Mouse (Mus musculus): ENCODE results near the gene Mllt10.
A peak's percentile ranks its signal among the peaks of the same experiment; 100 is the strongest.

Mllt10 gene

DNA sequence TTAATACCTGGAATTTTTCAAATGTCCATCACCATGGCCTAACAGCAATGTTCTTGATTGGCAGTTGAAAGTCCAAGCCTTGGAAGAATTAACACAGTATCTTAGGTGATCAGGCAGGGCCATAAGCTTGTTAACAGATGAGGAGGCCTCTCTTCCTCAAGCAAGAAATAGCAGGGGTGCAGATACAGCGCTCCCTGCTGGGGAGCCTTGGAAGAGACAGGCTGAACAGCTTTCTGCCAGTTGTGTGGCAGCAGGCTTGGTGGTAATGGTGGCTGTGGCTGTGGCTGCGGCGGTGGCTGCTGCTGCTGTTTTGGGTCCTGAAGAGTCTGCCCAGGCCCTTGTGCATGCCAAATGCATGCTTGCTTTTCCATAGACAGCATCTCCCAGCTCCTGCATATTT is 150.1 kb downstream of the Mllt10 start:
- DNase-seq, result peak in 1 of 2 experiments; percentile 49

DNA sequence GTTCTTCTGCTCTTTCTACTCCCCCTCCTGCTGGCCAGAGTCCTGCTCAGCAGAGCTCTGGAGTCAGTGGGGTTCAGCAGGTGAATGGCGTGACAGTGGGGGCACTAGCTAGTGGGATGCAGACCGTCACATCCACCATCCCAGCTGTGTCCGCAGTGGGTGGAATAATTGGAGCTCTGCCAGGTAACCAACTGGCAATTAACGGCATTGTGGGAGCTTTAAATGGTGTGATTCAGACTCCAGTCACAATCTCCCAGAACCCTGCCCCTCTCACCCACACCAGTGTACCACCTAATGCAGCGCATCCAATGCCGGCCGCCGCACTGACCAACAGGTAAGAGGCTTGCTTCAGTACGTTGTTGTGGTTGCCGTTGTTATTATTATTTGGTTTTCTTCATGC is 151.8 kb downstream of the Mllt10 start:
- DNase-seq, result no peak

DNA sequence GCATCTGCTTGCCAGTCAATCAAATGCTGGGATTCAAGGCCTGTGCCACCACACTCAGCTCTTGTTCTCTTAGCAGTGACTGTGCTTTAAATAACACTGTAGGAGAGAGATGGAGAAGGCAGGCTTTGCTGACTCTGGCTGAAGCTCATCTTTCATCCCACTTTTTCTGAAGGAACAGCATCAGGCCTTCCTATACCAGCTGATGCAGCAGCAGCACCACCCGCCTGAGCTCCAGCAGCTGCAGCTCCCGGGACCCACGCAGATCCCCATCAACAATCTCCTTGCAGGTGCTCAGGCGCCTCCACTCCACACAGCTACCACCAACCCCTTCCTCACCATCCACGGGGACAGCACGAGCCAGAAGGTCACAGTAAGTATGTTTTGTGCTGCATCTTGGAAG is 153.5 kb downstream of the Mllt10 start:
- DNase-seq, result no peak

DNA sequence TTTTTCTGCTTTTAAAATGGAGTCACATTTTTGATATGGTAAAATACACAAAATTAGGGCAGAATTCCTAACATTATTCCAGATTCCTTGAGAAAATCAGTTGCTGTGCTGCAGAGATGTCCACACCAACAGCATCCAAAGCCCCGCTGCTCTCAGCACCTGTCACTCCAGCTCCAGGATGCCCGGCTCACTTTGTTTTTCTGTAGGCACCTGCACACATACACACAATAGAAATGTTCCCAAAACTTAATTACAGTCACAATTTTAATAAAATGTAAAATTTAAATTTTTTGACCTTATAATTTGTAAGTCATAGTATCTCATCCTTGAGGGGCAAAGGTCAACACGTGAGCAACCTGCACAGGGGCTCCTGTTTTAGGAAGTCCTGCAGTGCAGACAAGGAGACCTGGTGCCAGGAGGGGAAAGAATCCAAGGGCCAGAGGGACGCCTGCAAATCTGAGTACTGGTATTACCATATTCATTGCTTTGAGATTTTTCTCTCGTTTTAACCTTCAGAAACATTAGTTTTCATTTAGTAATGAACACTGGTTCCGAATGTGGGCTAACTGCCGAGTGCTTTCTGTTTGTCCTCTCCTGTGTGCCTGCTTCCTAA is 154.3 kb downstream of the Mllt10 start:
- peak; percentile 42 to 70 for DNase-seq

DNA sequence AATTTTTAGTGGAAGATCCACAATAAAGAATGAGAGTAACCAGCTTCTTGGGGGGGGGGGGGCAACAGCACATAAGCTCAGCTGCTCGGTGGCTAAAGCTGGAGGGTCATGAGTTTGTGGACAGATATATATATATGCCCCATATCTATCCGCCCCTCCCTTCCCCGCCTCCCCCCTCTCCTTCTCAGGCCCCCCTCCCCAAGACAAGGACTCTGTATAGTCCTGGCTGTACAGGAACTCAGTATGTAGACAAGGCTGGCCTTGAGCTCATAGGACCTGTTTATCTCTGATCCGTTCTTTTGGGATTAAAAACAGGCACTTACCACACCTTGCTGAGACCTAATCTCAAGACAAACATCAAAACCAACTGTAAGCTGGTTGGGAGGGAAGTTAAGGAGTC is 154.9 kb downstream of the Mllt10 start:
- DNase-seq, result no peak

DNA sequence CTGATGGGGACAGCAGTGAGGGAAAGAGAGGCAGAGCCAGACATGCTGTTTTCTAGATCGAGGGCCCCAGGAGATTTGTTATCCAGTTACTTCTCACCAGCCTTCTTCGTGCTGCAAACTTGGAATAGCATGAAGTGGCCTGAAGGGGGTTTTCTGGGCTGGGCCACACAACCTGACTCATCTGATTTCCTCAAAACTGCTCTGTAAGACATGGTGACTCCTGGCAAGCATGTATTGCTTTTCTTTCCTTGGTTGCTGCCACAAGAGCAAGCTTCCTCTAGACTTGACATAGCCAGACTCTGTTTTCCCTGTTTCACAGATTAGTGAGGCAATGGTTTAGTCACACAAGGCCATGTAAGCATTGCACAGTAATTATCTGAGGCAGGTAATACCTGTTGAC is 159.0 kb downstream of the Mllt10 start:
- DNase-seq, result no peak

DNA sequence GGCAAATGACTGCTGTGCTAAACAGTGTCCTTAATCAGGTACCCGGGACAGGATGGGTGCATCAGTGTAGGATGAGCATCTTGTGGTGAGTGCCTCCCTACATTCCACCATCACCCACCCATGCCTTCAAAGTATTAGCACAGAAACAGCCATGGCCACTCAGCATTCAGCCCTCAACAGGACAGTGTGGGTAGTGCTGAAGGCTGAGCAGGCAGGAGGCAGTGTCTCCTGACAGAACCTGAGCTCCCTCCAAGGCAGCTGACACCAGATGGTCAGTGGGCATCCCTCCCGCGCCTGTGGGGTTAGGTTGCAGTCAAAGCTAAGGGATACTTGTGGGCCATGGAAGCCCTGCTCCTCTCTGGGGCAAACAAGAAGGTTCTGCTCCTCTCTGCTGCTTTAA is 162.8 kb downstream of the Mllt10 start:
- DNase-seq, result peak; percentile 94 to 96

DNA sequence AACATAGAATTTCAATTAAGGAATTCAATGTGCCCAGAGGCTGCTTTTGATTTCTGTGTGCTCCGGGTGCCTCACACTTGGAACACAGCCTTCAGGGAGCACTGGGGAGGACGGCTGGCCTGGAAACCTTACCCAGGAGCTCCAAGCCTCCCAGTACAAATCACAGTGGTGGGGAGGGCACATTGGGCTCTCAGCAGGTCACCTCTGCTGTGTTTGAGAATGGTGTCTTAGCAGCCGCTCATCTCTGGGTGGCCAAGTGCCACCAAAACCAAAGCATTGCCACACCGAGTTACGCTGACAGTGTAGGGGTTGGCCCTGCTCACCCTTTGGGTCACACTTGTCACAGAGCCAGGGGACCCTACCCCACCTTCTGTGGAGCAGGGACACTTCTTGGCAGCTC is 163.5 kb downstream of the Mllt10 start:
- peak; percentile 49 to 62 for DNase-seq

DNA sequence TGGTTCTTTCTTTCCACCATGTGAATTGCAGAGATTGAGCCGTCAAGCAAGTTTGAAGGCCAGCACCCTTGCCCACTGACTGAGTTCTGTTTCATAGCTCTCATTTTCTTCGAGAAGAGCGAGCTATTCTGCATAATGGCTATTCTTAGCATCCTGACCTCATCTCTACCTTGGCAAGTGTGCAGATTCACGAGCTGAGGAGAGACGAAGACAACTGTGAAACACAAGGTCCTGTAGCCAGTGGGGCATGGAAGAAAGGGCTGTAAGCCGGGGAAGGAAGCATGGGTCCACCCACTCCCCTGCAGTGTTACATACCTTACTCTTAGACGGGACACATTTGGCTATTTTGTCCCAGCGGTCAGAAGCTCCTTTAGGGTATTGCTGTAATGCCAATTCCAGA is 164.1 kb downstream of the Mllt10 start:
- DNase-seq, result peak; percentile 55 to 63

DNA sequence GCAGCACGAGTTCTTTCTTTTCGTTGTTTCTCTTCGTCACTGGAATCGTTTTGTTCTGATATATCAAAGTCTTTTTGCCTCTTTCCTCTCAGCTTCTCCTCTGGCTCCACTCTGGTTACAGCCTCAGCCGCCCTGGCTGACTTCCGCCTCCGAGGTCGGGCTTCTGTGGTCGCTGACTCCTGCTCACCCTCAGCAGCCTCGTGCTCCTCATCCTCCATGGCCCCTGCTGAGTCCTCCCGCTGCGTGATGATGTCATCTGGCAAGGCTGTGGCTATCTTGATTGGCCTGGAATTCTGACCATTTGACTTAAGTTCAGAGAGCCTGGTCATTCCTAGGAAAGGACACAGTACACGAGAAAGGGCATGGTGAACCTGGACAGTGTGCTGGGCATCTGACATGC is 164.5 kb downstream of the Mllt10 start:
- peak in 1 of 2 experiments; percentile 35 for DNase-seq

DNA sequence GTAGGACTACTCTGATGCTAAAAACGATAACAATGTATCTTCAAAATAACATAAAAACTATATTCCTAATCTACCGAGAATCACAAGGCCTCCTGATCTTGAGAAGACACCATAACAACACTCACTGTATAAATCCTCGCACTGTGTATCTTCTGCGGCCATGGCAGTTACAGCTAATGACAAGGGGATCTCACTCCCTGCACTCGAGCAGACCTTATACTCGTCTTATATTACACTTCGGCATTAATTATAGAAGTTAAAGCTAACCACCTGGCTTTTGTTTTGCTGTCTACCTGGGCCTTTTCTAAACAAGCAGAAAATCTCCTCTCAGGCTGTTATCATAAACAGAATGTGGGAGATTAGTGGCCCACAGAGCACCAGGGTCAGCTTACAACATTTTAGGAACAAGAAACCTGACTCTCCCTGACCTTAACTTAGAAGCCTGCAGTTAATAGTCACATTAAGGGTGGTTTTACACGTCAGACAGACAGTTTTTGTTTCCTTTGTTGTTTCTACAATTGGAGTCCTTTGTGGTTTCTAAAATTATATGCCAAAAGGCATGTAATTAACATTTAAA is 173.5 kb downstream of the Mllt10 start:
- no peak for DNase-seq

DNA sequence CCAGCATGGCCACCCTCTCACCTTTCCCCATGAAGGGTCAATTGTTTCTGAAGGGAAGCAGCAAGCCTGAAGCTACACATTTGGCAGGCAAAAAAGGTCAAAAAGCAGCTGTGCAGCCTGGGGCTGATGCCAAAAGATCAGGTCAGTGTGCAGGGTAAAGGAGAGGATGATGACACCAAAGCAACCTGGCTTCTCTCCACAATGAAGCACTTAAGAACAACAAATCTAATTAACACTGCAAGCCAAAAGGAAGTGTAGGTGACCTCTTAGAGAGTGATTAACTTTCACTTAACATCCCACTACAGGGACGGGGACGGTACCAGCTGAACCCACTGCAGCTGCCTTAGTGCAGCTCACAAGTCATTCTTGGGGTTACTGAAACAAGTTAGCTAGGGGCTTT is 174.2 kb downstream of the Mllt10 start:
- DNase-seq, result no peak

DNA sequence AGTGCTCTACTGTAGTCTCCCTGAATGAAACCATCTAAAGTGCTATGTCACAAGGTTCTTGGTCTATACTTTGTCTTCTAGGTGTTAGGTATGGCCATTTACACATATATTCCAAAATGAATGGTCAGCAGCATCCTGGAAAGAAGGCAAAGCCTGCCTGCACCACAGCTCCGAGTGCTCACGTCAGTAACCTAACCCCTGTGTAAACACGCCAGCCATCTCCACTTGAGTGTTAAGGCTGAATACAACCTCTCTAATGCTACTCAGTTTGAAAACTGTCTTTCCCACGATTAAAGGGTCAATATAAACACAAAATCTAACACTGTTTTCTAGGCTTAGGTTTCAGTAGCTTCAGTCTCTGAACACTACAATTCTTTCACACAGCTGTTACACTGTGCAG is 176.1 kb downstream of the Mllt10 start:
- no peak for DNase-seq

DNA sequence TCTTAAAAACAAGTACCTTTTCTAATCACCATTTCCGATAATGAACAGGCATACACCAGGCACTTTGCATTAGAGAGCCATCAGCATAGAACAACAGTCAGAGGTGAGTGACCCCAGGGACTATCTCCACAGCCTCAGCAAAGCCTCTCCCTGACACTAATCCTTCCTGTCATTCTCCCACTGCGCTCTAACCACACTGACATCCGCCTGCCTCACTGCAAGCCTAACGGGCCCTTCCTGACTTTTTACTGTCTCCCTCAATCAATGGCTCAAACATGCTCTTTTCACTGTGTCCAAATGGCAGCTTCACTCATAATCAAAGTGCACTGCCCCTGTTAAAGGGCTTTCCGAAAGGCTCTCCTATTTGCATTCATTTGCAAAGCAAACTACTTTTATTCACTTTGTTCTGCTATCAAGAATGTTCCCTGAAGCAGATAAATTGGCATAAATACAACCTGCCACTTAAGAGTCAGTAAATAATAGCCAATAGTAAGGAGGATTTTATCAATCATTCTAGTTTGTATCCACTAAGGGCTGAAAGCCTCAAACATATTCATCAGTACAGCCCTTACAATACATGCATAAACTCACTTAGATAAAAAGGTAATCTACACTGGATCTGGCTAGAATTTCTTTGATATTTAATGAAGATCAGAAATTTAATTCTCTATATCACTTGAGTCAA is 178.0 kb downstream of the Mllt10 start:
- DNase-seq, result no peak

DNA sequence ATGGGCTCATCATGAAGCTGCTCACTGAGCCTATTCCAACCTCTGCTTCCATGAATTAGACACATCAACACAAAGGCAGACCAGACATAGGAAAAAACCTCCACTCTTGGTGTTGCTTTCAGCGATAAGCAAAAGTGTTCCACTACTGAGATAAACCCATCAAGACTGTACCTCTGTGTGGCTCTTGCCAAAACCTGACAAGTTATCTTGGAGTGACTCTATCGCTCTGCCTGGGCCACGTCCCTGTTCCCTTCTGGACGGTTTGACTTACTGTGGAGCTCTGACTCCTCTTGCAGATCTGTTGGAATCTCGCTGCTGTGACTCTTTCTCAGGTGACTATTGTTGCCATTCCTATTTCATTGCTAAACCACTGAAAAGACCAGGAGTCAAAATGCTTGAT is 180.5 kb downstream of the Mllt10 start:
- no peak for DNase-seq

DNA sequence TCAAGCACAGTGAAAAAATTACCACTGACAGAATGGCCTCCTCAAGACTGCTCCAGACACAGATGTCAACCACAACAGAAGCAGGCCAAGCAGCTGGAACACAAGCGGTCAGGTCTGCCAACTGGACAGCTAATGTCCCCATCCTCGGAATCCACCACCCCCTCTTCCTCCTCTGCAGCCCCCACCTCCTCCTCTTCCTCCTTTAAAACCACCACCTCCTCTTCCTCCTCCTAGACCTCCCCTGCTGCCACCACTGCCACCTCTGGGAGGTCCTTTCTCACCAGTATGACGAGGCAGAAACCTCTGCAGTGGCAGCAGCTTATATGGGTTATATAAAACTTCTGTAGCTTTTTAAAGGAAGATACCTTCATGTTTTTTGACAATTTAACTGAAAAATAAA is 194.2 kb downstream of the Mllt10 start:
- DNase-seq, result no peak

Measured in cerebellum, postnatal 14 days (tissue).